In genomic region chr17:28374494-28374893, GRCm38 (mm10) we compare ENCODE assay signal across 12 mouse cellular contexts. TPM values are rescaled to one million over a fixed set of nuclear protein-coding genes. Genes with fewer than 3 reads are reported as not detected.
DNase-seq lines count a peak whose midpoint lies in the region; ATAC-seq and TF ChIP-seq lines count a peak whose summit lies in the region.
"Had no signal": no experiment of that assay in that cellular context is flagged by ENCODE, and none has a peak within 500 bp of the region (broad histone marks: within the 10 kb centered on the region; RNA-seq: fewer than 3 reads in every experiment).

No protein-coding gene starts in this region.

- no peaks in the 10 kb centered on the region for H3K9me3 ChIP-seq in forebrain, embryonic 12.5 days
- H3K9me3 ChIP-seq in forebrain, embryonic 16.5 days (ENCODE audit: control insufficient read depth, low read length), result no peaks in the 10 kb centered on the region
- no peaks in the 10 kb centered on the region for H3K9me3 ChIP-seq in kidney, postnatal 0 days (replicated peaks; ENCODE audit: low read length)
- H3K9me3 ChIP-seq: forebrain, embryonic 15.5 days had no signal

- no peak overlapping the region for H3K9ac ChIP-seq in forebrain, embryonic 12.5 days
- no peak overlapping the region for H3K9ac ChIP-seq in forebrain, embryonic 16.5 days (replicated peaks; ENCODE audit: low read depth, low read length)
- no peak overlapping the region for H3K9ac ChIP-seq in kidney, postnatal 0 days (ENCODE audit: low read depth, low read length)
- H3K9ac ChIP-seq: forebrain, embryonic 15.5 days had no signal

- no peak for ATAC-seq in forebrain, embryonic 12.5 days (ENCODE audit: low FRiP score)
- ATAC-seq in forebrain, embryonic 16.5 days, result no peak
- ATAC-seq in kidney, postnatal 0 days (replicated peaks; ENCODE audit: low FRiP score, low read depth), result no peak
- ATAC-seq: forebrain, embryonic 15.5 days had no signal

- no peak overlapping the region for H3K4me3 ChIP-seq in forebrain, embryonic 12.5 days (replicated peaks)
- no peak overlapping the region for H3K4me3 ChIP-seq in forebrain, embryonic 16.5 days (replicated peaks; ENCODE audit: low read length)
- H3K4me3 ChIP-seq in kidney, postnatal 0 days (replicated peaks; ENCODE audit: low read depth, low read length), result no peak overlapping the region
- H3K4me3 ChIP-seq in kidney, adult 2 months (ENCODE audit: insufficient read depth, low read depth, low read length), result no peak overlapping the region
- H3K4me3 ChIP-seq: forebrain, embryonic 15.5 days had no signal

- H3K4me2 ChIP-seq in forebrain, embryonic 12.5 days, result peak overlapping the region; percentile 15
- no peak overlapping the region for H3K4me2 ChIP-seq in forebrain, embryonic 16.5 days (ENCODE audit: low read length)
- H3K4me2 ChIP-seq in kidney, postnatal 0 days (ENCODE audit: low read length), result peak overlapping the region; percentile 10; the same call in 1 of the 2 replicates
- H3K4me2 ChIP-seq: forebrain, embryonic 15.5 days had no signal

- H3K27ac ChIP-seq in forebrain, embryonic 12.5 days, result no peak overlapping the region
- H3K27ac ChIP-seq in forebrain, embryonic 16.5 days (ENCODE audit: low read length), result no peak overlapping the region
- H3K27ac ChIP-seq in kidney, postnatal 0 days, result no peak overlapping the region
- no peak overlapping the region for H3K27ac ChIP-seq in kidney, adult 2 months (ENCODE audit: insufficient read depth, low read depth, low read length)
- H3K27ac ChIP-seq: forebrain, embryonic 15.5 days had no signal

- H3K36me3 ChIP-seq in forebrain, embryonic 12.5 days (replicated peaks), result no peaks in the 10 kb centered on the region
- H3K36me3 ChIP-seq in forebrain, embryonic 16.5 days (ENCODE audit: control insufficient read depth, insufficient read depth), result no peaks in the 10 kb centered on the region
- no peaks in the 10 kb centered on the region for H3K36me3 ChIP-seq in kidney, postnatal 0 days (ENCODE audit: insufficient read depth, low read length)
- H3K36me3 ChIP-seq in kidney, adult 2 months (ENCODE audit: control insufficient read depth, insufficient read depth, low read length), result no peaks in the 10 kb centered on the region
- H3K36me3 ChIP-seq: forebrain, embryonic 15.5 days had no signal

- TF ChIP-seq POLR2A in kidney, adult 2 months (IDR thresholded peaks at IDR 0.05; ENCODE audit: low read depth, low read length), result no peak

- H3K4me1 ChIP-seq in forebrain, embryonic 12.5 days, result 0 out of 2 replicates have a peak, but pooled peaks cover 2% of the 10 kb centered on the region
- no peaks in the 10 kb centered on the region for H3K4me1 ChIP-seq in forebrain, embryonic 16.5 days (replicated peaks; ENCODE audit: control insufficient read depth, insufficient read depth, low read length)
- peaks cover 4% of the 10 kb centered on the region for H3K4me1 ChIP-seq in kidney, postnatal 0 days (replicated peaks; ENCODE audit: insufficient read depth, low read length)
- no peaks in the 10 kb centered on the region for H3K4me1 ChIP-seq in kidney, adult 2 months (ENCODE audit: control insufficient read depth, insufficient read depth, low read length)
- H3K4me1 ChIP-seq: forebrain, embryonic 15.5 days had no signal

- no peak for TF ChIP-seq CTCF in kidney, postnatal 0 days (IDR thresholded peaks at IDR 0.05; ENCODE audit: low read depth)
- no peak for TF ChIP-seq CTCF in kidney, adult 2 months (conservative IDR thresholded peaks at IDR 0.05; ENCODE audit: insufficient read depth, insufficient read length, low read depth, low read length)

- no peak for DNase-seq in kidney, postnatal 0 days (ENCODE audit: low spot score)
- no peak for DNase-seq in kidney, adult 2 months
- peak; percentile 6 for DNase-seq in brain, adult 2 months (ENCODE audit: low read depth, low spot score)
- DNase-seq in thymus, adult 18-20 months, result peak; percentile 74 to 79
- no peak for DNase-seq in ovary, postnatal 10 days (ENCODE audit: low spot score)
- no peak for DNase-seq in layer of hippocampus, postnatal 14 days (ENCODE audit: low spot score in 2 of 2)
- DNase-seq: layer of hippocampus, adult 9-11 months had no signal

- peaks cover 39% of the 10 kb centered on the region for H3K27me3 ChIP-seq in forebrain, embryonic 12.5 days
- H3K27me3 ChIP-seq in forebrain, embryonic 16.5 days (replicated peaks; ENCODE audit: control insufficient read depth, insufficient read depth, low read length), result peaks cover 11% of the 10 kb centered on the region
- peaks cover 3% of the 10 kb centered on the region; the same call in 1 of the 2 replicates for H3K27me3 ChIP-seq in kidney, postnatal 0 days (ENCODE audit: insufficient read depth, low read length)
- H3K27me3 ChIP-seq in kidney, adult 2 months (replicated peaks; ENCODE audit: control insufficient read depth, insufficient read depth, low read length), result no peaks in the 10 kb centered on the region

- WGBS in forebrain, embryonic 12.5 days, result 17% methylated on average over 15 of the region's 16 CpGs
- 21% methylated on average over 16 of the region's 16 CpGs for WGBS in forebrain, embryonic 16.5 days
- WGBS in kidney, postnatal 0 days, result 15% methylated on average over 15 of the region's 16 CpGs
- 26% methylated on average over 16 of the region's 16 CpGs for WGBS in kidney, adult 2 months

RNA-seq across cellular contexts. Expression of gene Tulp1, which starts 9.5 kb away (rescaled TPM):
- polyA plus RNA-seq in forebrain, embryonic 12.5 days (2016; fragmentation: Nextera tagmentation; extraction: Ambion mirVana), result 3.5 and 4.0 TPM in 2 replicates
- polyA plus RNA-seq in forebrain, embryonic 16.5 days (2015; fragmentation: Nextera tagmentation; extraction: Ambion mirVana), result 1.5 and 1.7 TPM in 2 replicates
- polyA plus RNA-seq in kidney, postnatal 0 days (2015; fragmentation: Nextera tagmentation; extraction: Ambion mirVana), result 3.6 and 3.9 TPM in 2 replicates
- polyA plus RNA-seq in kidney, adult 2 months (2012; rRNA removed), result 0.11 TPM in 1 of 2 replicates, not detected in the other
- not detected for total RNA-seq in layer of hippocampus, postnatal 14 days (2021)
- total RNA-seq: adrenal gland, adult 2 months; gastrocnemius, postnatal 36 days had no signal

RNA-seq across cellular contexts. Expression of gene Tead3, which starts 23.9 kb away (rescaled TPM):
- polyA plus RNA-seq in forebrain, embryonic 12.5 days (2016; fragmentation: Nextera tagmentation; extraction: Ambion mirVana), result 4.2 and 5.1 TPM in 2 replicates
- polyA plus RNA-seq in forebrain, embryonic 16.5 days (2015; fragmentation: Nextera tagmentation; extraction: Ambion mirVana), result 1.5 and 1.8 TPM in 2 replicates
- 7.7 and 8.5 TPM in 2 replicates for polyA plus RNA-seq in kidney, postnatal 0 days (2015; fragmentation: Nextera tagmentation; extraction: Ambion mirVana)
- 15.7 and 17.8 TPM in 2 replicates for polyA plus RNA-seq in kidney, adult 2 months (2012; rRNA removed)
- total RNA-seq in layer of hippocampus, postnatal 14 days (2021), result 1 to 10 TPM; 5.1 to 5.7 TPM

RNA-seq across cellular contexts. Expression of gene Rpl10a, which starts 46.2 kb away (rescaled TPM):
- polyA plus RNA-seq in forebrain, embryonic 12.5 days (2016; fragmentation: Nextera tagmentation; extraction: Ambion mirVana), result 370 and 384 TPM in 2 replicates
- 354 and 367 TPM in 2 replicates for polyA plus RNA-seq in forebrain, embryonic 16.5 days (2015; fragmentation: Nextera tagmentation; extraction: Ambion mirVana)
- 645 and 750 TPM in 2 replicates for polyA plus RNA-seq in kidney, postnatal 0 days (2015; fragmentation: Nextera tagmentation; extraction: Ambion mirVana)
- 2,603 and 2,904 TPM in 2 replicates for polyA plus RNA-seq in kidney, adult 2 months (2012; rRNA removed)
- 100 to 1,000 TPM; 394 to 418 TPM for total RNA-seq in layer of hippocampus, postnatal 14 days (2021)

Comparison
In these comparisons a context has a peak if more than half of its experiments do, and no peak if none do; other contexts are left out.
1. DNase-seq: peak in brain, adult 2 months (single experiment) and thymus, adult 18-20 months (2 of 2); none in kidney, postnatal 0 days (single experiment), kidney, adult 2 months (single experiment), ovary, postnatal 10 days (single experiment) and layer of hippocampus, postnatal 14 days (0 of 2).